Mouse (Mus musculus): ENCODE measurements at regions not wholly inside any gene's neighbourhood (a gene's known extent, or its start where the extent isn't known, plus 50 kb on each side); places are given as distances from the start of the nearest gene placed in this dataset.
A peak's percentile ranks its signal among the peaks of the same experiment; 100 is the strongest.

DNA sequence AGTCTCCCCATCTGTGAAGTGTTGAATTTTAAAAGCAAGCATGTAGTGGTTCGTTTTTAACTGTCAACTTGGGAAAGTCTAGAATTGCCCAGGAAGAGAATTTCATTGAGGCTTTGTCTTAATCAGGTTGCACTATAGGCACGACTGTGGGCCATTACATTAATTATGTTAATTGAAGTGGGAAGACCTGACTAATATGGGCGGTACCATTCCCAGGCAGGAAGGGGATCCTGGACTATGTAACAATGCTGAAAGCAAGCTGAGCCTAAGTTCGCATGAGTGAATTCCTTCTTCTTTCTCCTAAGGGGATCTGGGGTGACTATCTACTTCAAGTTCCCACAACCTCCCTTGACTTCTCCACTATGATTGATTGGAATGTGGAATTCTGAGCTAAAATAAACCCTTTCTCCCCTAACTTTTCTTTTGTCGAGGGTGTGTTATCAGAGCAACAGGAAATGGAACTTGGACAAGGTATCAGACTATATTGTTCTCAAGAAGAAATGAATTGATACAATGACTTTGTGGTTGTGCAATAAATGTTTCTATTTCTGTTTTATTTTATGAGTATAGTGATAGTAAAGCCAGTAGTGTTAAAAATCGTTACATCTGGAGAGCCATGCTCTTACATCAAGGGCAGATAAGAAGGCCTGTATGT is 285.2 kb upstream of the Adgrl2 start:
- TF ChIP-seq POLR2A (IDR thresholded peaks at IDR 0.05; ENCODE audit: insufficient read depth, low read depth, low read length) (no peak), EP300 (IDR thresholded peaks at IDR 0.05; ENCODE audit: insufficient read depth, low read depth, low read length) (no peak), CTCF (IDR thresholded peaks at IDR 0.05) (no peak)
- intact Hi-C loops (cut with DNase I): no loop called here
- no peak for DNase-seq
- no peak overlapping the region; the same call in 1 of the 2 replicates for H3K27ac ChIP-seq
- WGBS: 48% methylated on average over 6 of the region's 6 CpGs
- no peaks in the 10 kb centered on the region for H3K27me3 ChIP-seq (ENCODE audit: control insufficient read depth, insufficient read depth, low read length)
- H3K4me3 ChIP-seq: no peak overlapping the region
- H3K79me2 ChIP-seq (replicated peaks; ENCODE audit: control insufficient read depth, insufficient read depth, low read length): no peaks in the 10 kb centered on the region; the same call in 1 of the 2 replicates
- no peaks in the 10 kb centered on the region; the same call in 1 of the 2 replicates for H3K36me3 ChIP-seq (ENCODE audit: control insufficient read depth, insufficient read depth, low read length)
- no peak overlapping the region for H3K9ac ChIP-seq (ENCODE audit: low read depth, low read length)
- peaks cover 2% of the 10 kb centered on the region for H3K4me1 ChIP-seq (ENCODE audit: control insufficient read depth, insufficient read depth, low read length)

DNA sequence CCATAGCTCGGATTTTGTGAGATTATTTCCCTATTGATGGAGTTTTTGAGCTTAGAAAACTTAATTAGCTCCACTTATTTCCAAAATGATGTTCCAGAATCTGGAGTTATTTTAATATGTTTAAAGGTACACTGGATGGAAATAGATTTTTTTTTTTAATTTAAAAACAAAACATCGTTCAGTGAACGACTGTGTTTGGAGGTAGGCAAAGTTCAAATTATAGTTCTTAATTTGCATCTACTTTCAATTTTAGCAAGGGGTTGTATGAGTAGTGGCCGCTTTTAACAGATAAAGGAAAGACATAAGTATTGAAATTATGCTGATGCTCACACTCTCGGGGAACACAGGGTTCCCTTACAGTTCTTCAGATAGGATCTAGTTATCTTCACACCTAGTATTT is 284.6 kb upstream of the Adgrl2 start:
- WGBS: 75% methylated on average over 5 of the region's 5 CpGs
- intact Hi-C loops (cut with DNase I): loop anchor here (5.0 kb wide), 1 partner anchor 72 kb away; no protein-coding TSS in a partner anchor

DNA sequence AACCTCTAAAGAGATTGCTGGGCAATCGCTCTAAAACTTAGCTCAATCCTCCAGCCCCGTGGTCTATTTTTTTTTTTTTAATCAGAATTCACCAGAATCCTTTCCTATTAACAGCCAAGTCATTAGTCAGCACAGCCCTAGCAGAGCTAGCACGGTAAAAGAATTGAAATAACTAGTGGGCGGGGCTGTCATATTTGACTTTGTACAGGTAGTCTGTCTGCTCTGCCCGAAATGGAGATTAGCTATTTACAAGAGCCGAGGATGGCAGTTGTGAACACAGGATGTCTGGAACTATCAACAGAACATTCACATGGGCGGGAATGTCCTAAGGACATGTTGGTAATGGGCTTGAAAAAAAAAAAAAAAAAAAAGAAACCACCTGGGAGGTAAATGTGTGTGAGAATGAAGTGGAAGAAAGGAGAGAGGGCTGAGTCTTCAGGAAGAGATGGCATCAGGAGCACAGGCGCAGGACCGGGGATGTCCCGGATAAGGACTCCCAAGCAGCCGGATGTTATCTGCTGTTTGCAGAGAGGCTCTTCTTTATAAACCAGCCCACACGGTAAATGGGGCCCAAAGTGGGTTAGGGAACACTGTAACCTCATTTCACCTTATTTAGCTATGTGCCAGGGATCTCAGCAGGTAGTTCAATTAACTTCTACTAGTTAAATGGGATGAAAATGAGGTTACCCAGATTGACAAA is 283.8 kb upstream of the Adgrl2 start:
- no peak overlapping the region for H3K9ac ChIP-seq (ENCODE audit: low read depth, low read length)
- TF ChIP-seq CTCF (IDR thresholded peaks at IDR 0.05) (no peak), EP300 (IDR thresholded peaks at IDR 0.05; ENCODE audit: insufficient read depth, low read depth, low read length) (no peak)
- intact Hi-C loops (cut with DNase I): loop anchor here (5.0 kb wide), 1 partner anchor 73 kb away; no protein-coding TSS in a partner anchor
- H3K27ac ChIP-seq: peak overlapping the region; percentile 41
- H3K79me2 ChIP-seq (replicated peaks; ENCODE audit: control insufficient read depth, insufficient read depth, low read length): no peaks in the 10 kb centered on the region; the same call in 1 of the 2 replicates
- no peaks in the 10 kb centered on the region for H3K27me3 ChIP-seq (ENCODE audit: control insufficient read depth, insufficient read depth, low read length)
- H3K36me3 ChIP-seq (ENCODE audit: control insufficient read depth, insufficient read depth, low read length): no peaks in the 10 kb centered on the region; the same call in 1 of the 2 replicates
- WGBS: 48% methylated on average over 12 of the region's 12 CpGs
- no peak overlapping the region; the same call in 1 of the 2 replicates for H3K4me3 ChIP-seq
- H3K4me1 ChIP-seq (ENCODE audit: control insufficient read depth, insufficient read depth, low read length): peaks cover 2% of the 10 kb centered on the region
- no peak for DNase-seq

More for the DNA sequence above, 284.6 kb upstream of the Adgrl2 start:
- H3K4me1 ChIP-seq (ENCODE audit: control insufficient read depth, insufficient read depth, low read length): peaks cover 2% of the 10 kb centered on the region
- no peaks in the 10 kb centered on the region; the same call in 1 of the 2 replicates for H3K79me2 ChIP-seq (replicated peaks; ENCODE audit: control insufficient read depth, insufficient read depth, low read length)
- H3K9ac ChIP-seq (ENCODE audit: low read depth, low read length): no peak overlapping the region
- H3K27me3 ChIP-seq (ENCODE audit: control insufficient read depth, insufficient read depth, low read length): no peaks in the 10 kb centered on the region
- DNase-seq: no peak
- H3K36me3 ChIP-seq (ENCODE audit: control insufficient read depth, insufficient read depth, low read length): no peaks in the 10 kb centered on the region; the same call in 1 of the 2 replicates
- peak overlapping the region; percentile 14; the same call in 1 of the 2 replicates for H3K4me3 ChIP-seq
- TF ChIP-seq EP300 (IDR thresholded peaks at IDR 0.05; ENCODE audit: insufficient read depth, low read depth, low read length) (no peak), CTCF (IDR thresholded peaks at IDR 0.05) (no peak), POLR2A (IDR thresholded peaks at IDR 0.05; ENCODE audit: insufficient read depth, low read depth, low read length) (no peak)
- no peak overlapping the region; the same call in none of the 2 replicates for H3K27ac ChIP-seq

DNA sequence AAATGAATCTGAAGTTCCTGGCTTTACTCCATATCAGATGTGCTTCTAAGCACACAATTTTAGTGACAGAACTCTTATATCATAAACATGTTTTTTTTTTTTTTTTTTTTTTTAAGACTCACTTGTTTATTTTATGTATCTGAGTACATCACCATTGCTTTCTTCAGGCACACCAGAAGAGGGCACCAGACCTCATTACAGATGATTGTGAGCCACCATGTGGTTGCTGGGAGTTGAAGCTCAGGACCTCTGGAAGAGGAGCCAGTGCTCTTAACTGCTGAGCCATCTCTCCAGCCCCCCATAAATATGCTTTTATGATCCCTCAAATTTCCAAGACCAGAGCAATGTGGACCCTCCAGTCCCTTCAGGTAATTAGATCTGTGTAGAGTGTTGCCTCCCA is 280.1 kb upstream of the Adgrl2 start:
- Histone ChIP-seq H3K27me3 (ENCODE audit: control insufficient read depth, insufficient read depth, low read length) (no peaks in the 10 kb centered on the region), H3K4me1 (ENCODE audit: control insufficient read depth, insufficient read depth, low read length) (peaks cover under 1% of the 10 kb centered on the region), H3K9ac (ENCODE audit: low read depth, low read length) (no peak overlapping the region), H3K4me3 (no peak overlapping the region), H3K27ac (no peak overlapping the region), H3K36me3 (ENCODE audit: control insufficient read depth, insufficient read depth, low read length) (no peaks in the 10 kb centered on the region; the same call in 1 of the 2 replicates), H3K79me2 (replicated peaks; ENCODE audit: control insufficient read depth, insufficient read depth, low read length) (no peaks in the 10 kb centered on the region; the same call in 1 of the 2 replicates)
- TF ChIP-seq EP300 (IDR thresholded peaks at IDR 0.05; ENCODE audit: insufficient read depth, low read depth, low read length) (no peak), POLR2A (IDR thresholded peaks at IDR 0.05; ENCODE audit: insufficient read depth, low read depth, low read length) (no peak), CTCF (IDR thresholded peaks at IDR 0.05) (peak; percentile 40)
- no peak for DNase-seq
- intact Hi-C loops (cut with DNase I): loop anchor here (5.0 kb wide), 1 partner anchor 77 kb away; no protein-coding TSS in a partner anchor

DNA sequence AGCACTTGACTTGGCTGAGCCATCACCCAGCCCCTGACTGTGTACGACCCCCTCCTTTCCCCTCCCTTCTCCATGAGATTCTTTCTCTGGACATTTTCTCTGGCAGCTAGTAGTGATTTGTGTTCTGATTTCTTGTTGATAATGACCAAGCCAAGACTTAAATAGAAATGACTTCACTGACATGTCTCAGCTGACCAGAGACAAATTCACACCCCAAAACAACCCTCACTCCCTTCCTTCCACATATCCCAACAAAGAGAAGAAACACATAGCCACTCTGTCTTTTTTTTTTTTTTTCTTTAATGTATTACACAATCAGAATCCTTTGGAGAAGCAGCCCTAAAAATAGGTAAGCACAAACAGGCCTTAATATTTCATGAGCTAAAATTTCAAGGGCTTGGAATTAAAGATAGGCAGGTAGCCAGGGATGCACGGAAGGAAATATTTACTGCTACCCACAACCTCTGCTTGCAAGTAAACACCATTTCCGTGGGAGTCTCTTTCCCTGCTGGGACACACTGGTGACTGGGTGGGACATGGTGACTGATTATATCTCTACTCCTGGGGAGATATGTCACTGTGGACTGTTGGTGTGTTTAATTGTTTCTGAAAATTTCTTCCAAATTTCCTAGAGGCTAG is 272.1 kb upstream of the Adgrl2 start:
- H3K79me2 ChIP-seq (replicated peaks; ENCODE audit: control insufficient read depth, insufficient read depth, low read length): no peaks in the 10 kb centered on the region
- intact Hi-C loops (cut with DNase I): no loop called here
- 11% methylated on average over 3 of the region's 3 CpGs for WGBS
- H3K4me3 ChIP-seq: no peak overlapping the region
- TF ChIP-seq EP300 (IDR thresholded peaks at IDR 0.05; ENCODE audit: insufficient read depth, low read depth, low read length) (0 out of 2 replicates have a peak, but pooled peaks have one; percentile 40), POLR2A (IDR thresholded peaks at IDR 0.05; ENCODE audit: insufficient read depth, low read depth, low read length) (no peak)
- peak in 1 of 2 experiments; percentile 18 for DNase-seq
- peaks cover 6% of the 10 kb centered on the region for H3K4me1 ChIP-seq (ENCODE audit: control insufficient read depth, insufficient read depth, low read length)
- peak overlapping the region; percentile 46 for H3K27ac ChIP-seq
- no peak overlapping the region for H3K9ac ChIP-seq (ENCODE audit: low read depth, low read length)
- no peaks in the 10 kb centered on the region for H3K27me3 ChIP-seq (ENCODE audit: control insufficient read depth, insufficient read depth, low read length)
- H3K36me3 ChIP-seq (ENCODE audit: control insufficient read depth, insufficient read depth, low read length): peaks cover 5% of the 10 kb centered on the region
